Mouse (Mus musculus) midbrain, embryonic 16.5 days (tissue): ENCODE data around the gene Ripor2. TPM values are rescaled to one million over a fixed set of nuclear protein-coding genes. Genes with fewer than 3 reads are reported as not detected.

Experiments
- ATAC-seq: fragments of 200-750 bp; cut with Nextera tagmentation; 2 replicates; pipeline ENCODE4 v1.8.0; 2017; ENCODE audit warnings: moderate TSS enrichment
- H3K27ac ChIP-seq: fragments of 300-500 bp; sonication (generic); 2 replicates; pipeline ENCODE4 v1.5.1; 2014; ENCODE audit warnings: mild to moderate bottlenecking, low read length, mixed read lengths
- H3K27me3 ChIP-seq: fragments of 300-500 bp; sonication (generic); 2 replicates; pipeline ENCODE4 v1.6.1; 2014; ENCODE audit warnings: low read depth, low read length, mixed read lengths; ENCODE audit not compliant: control insufficient read depth, insufficient read depth
- H3K36me3 ChIP-seq: fragments of 300-500 bp; sonication (generic); 2 replicates; pipeline ENCODE4 v1.6.1; 2014; ENCODE audit warnings: mild to moderate bottlenecking, low read length, moderate library complexity, mixed read lengths; ENCODE audit not compliant: control insufficient read depth, insufficient read depth
- H3K4me1 ChIP-seq: fragments of 300-500 bp; sonication (generic); 2 replicates; pipeline ENCODE4 v1.6.1; 2014; ENCODE audit warnings: mild to moderate bottlenecking, low read length, mixed read lengths; ENCODE audit not compliant: control insufficient read depth, insufficient read depth
- H3K4me2 ChIP-seq: fragments of 300-500 bp; sonication (generic); 2 replicates; pipeline ENCODE4 v1.6.1; 2014; ENCODE audit warnings: mild to moderate bottlenecking, low read length, mixed read lengths
- H3K4me3 ChIP-seq: fragments of 300-500 bp; sonication (generic); 2 replicates; pipeline ENCODE4 v1.5.1; 2014; ENCODE audit warnings: low read depth, mild to moderate bottlenecking, low read length, moderate library complexity, mixed read lengths
- H3K9ac ChIP-seq: fragments of 300-500 bp; sonication (generic); 2 replicates; pipeline ENCODE4 v1.6.1; 2014; ENCODE audit warnings: low read depth, low read length, mixed read lengths
- H3K9me3 ChIP-seq: fragments of 300-500 bp; sonication (generic); replicated peaks from 2 replicates; pipeline ENCODE4 v1.6.1; 2014; ENCODE audit warnings: mild to moderate bottlenecking, low read length, mixed read lengths; ENCODE audit not compliant: control insufficient read depth, poor library complexity, severe bottlenecking
- WGBS: fragments of 180-500 bp; shearing (Covaris S2); extraction: QIAGEN DNeasy Blood & Tissue Kit; methylation state at CpG from one replicate; pipeline ENCODE4 v1.1.7; 2014; 5-methylcytosine and 5-hydroxymethylcytosine counted together
- polyA plus RNA-seq: library from polyadenylated mRNA; unstranded; fragments of >200 nt; fragmentation: Nextera tagmentation; extraction: Ambion mirVana; gene quantifications from 2 replicates; pipeline ENCODE4 v1.2.1, GENCODE M21; 2015

Ripor2 gene
- polyA plus RNA-seq, 1 experiment from 2014 or later: 33.8 TPM

DNA sequence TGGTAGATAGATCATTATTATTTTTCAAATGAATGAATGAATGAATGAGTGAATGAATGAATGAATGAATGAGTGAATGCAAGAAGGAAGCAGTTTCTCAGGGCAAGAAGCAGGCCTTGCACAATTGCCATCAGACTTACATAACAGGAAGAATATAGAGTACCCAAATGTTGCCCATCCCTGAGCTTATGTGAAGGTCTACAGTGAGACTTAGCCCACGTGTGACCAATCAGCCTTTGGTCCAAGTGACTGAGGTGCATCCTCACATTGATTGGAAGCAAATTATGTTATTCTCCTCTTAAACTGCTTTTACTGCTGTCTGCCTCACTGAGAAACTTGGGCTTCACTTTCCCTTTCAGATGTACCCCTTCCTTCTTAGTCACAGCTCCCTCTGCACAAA lies 26.7 kb downstream of the Ripor2 start:
- Histone ChIP-seq H3K27me3 (no peaks in the 10 kb centered on the region), H3K36me3 (no peaks in the 10 kb centered on the region), H3K9me3 (no peaks in the 10 kb centered on the region), H3K27ac (no peak overlapping the region), H3K9ac (no peak overlapping the region), H3K4me1 (peaks cover 7% of the 10 kb centered on the region), H3K4me2 (no peak overlapping the region), H3K4me3 (no peak overlapping the region)
- ATAC-seq: no peak
- WGBS: 76% methylated on average over 1 of the region's 1 CpGs

DNA sequence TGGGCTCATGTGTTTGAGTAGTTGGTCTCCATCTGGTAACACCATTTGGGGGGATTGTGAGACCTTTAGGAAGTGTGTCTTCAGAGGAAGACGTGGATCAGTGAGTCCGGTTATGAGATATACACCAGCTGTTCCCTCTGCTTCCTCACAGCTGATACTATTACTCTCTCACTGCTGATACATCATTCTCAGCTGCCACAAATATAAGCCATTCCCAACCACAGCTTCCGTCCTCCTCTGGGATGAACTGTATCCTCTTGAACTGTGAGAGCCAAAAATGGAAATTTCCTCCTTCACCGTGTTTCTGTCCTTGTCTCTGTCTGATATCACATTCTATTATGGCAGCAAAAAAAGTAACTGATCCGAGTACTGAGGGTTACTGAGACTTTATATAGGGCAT lies 28.9 kb downstream of the Ripor2 start:
- no peaks in the 10 kb centered on the region; the same call in 1 of the 2 replicates for H3K4me1 ChIP-seq
- no peaks in the 10 kb centered on the region for H3K36me3 ChIP-seq
- WGBS: 88% methylated on average over 5 of the region's 5 CpGs
- H3K9me3 ChIP-seq: no peaks in the 10 kb centered on the region
- H3K9ac ChIP-seq: no peak overlapping the region
- ATAC-seq: no peak
- H3K4me3 ChIP-seq: no peak overlapping the region
- no peak overlapping the region for H3K27ac ChIP-seq
- H3K4me2 ChIP-seq: no peak overlapping the region
- no peaks in the 10 kb centered on the region for H3K27me3 ChIP-seq

DNA sequence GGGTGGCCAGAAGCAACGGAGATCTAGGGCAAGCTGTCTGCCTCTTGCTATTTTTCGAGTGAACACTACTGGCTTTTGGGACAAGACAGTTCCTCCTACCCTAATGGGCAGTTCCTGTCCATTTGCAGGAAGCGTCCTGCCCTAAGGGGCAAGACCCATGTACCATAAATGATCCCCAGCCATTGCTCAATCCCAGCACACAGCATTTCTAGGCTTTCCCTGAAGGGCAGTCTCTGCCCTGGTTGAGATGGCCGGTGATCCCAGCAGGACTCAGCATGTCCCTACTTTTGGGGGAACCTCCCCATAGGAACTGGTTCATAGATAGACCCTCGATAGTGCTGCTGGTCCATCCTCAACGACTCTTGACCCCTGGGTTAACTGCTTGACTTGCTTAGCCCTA lies 31.0 kb downstream of the Ripor2 start:
- Histone ChIP-seq H3K36me3 (no peaks in the 10 kb centered on the region), H3K4me3 (no peak overlapping the region), H3K9ac (no peak overlapping the region), H3K27ac (no peak overlapping the region), H3K4me2 (no peak overlapping the region), H3K27me3 (no peaks in the 10 kb centered on the region), H3K4me1 (peaks cover 8% of the 10 kb centered on the region), H3K9me3 (no peaks in the 10 kb centered on the region)
- 90% methylated on average over 6 of the region's 6 CpGs for WGBS
- no peak for ATAC-seq

DNA sequence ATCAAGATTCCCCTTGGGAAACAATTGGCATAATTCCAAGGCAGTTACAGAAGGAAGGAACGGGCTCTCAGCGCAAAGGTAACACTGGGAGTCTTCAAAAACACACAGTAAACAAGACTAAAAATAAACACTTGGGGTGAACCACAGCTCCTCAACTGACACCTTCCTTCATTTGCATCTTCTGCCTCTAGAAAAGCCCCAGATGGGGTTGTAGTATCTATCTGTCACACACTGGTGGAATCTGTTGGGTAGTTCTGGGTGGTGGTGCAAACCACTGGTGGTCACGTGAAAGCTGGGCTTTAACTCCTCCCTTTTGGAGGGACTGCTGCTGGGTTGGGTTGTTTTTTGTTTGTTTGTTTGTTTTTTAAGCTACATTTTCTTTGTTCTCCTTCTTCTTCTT lies 31.4 kb downstream of the Ripor2 start:
- peaks cover 8% of the 10 kb centered on the region for H3K4me1 ChIP-seq
- no peaks in the 10 kb centered on the region for H3K27me3 ChIP-seq
- 90% methylated on average over 3 of the region's 3 CpGs for WGBS
- no peak overlapping the region for H3K4me2 ChIP-seq
- no peak overlapping the region for H3K9ac ChIP-seq
- no peak overlapping the region for H3K4me3 ChIP-seq
- H3K36me3 ChIP-seq: no peaks in the 10 kb centered on the region
- H3K27ac ChIP-seq: no peak overlapping the region
- ATAC-seq: no peak
- H3K9me3 ChIP-seq: no peaks in the 10 kb centered on the region

DNA sequence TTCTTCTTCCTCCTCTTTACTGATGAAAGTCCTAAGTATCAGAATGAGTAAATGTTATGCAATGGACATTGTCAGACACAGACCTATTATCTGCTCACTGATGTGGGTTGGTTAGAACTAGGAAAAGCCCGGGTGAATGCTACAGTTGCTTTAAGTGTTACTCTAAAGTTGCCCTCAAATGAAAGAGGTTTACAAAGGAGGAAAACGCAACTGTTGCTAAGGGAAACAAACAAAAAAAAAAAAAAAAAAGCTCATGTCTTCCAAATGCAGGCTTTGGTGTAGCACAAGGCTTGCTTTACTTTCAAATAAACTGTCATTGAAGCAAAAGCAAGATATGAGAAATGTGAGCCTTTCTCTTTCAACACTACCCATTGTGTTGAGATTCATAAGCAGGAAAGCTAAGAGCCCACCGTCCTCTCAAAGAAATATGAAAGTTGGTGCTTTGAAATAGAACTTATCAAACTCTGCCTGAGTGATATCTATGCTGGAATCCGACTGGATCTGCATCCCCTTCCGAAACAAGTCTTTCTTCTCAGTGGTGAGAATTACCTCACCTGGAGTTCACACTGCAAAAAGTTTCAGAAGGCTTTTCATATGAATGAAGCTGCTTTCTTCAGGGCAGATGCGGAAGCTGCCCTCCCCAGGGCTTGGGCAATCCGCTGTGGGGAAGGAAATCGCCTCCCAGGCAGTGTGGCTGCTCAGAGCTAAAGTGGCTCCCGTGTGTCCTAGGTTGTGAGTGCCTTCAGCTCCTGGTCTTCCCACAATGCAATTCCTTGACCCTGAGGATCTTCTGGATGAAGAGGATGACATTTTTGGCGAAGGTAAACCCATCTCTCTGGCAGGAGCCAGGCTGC lies 32.2 kb downstream of the Ripor2 start:
- Histone ChIP-seq H3K9me3 (no peaks in the 10 kb centered on the region), H3K4me3 (no peak overlapping the region), H3K4me1 (peaks cover 8% of the 10 kb centered on the region), H3K9ac (no peak overlapping the region), H3K27me3 (no peaks in the 10 kb centered on the region), H3K4me2 (no peak overlapping the region), H3K36me3 (no peaks in the 10 kb centered on the region), H3K27ac (no peak overlapping the region)
- no peak for ATAC-seq
- WGBS: 67% methylated on average over 10 of the region's 10 CpGs

DNA sequence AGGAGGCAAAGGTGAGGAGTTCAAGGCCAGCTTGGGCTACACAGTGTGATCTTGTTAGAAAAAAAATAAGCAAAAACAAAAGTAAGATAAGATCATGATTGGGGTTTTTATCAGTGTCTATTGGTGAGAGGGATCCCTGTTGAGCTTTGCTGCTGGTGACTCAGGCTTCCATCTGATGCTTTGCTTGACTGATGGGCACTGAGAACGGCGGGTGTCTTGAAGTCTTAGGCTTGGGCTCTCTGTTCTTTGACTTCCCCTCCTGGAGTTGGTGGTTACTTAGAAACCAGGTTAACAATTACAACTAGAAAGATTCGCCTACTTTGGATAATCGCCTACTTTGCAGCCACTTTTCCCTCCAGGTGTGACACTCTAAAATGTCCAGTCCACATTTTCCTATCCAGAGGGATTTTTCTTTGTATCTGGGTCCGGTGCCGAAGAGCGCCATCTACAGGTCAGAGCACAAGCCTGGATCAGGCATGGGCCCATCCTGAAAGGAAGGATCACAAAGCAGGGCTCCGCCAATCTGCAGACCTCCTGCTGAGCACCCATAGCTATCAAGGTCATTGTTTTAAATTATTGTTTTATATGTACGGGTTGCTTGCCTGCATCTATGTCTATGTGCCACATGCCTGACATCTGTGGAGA lies 34.1 kb downstream of the Ripor2 start:
- no peak overlapping the region for H3K27ac ChIP-seq
- no peak overlapping the region for H3K4me3 ChIP-seq
- H3K36me3 ChIP-seq: no peaks in the 10 kb centered on the region
- H3K9ac ChIP-seq: no peak overlapping the region
- no peak overlapping the region for H3K4me2 ChIP-seq
- H3K27me3 ChIP-seq: no peaks in the 10 kb centered on the region
- peaks cover 8% of the 10 kb centered on the region for H3K4me1 ChIP-seq
- no peaks in the 10 kb centered on the region for H3K9me3 ChIP-seq
- ATAC-seq: no peak
- 56% methylated on average over 9 of the region's 9 CpGs for WGBS

DNA sequence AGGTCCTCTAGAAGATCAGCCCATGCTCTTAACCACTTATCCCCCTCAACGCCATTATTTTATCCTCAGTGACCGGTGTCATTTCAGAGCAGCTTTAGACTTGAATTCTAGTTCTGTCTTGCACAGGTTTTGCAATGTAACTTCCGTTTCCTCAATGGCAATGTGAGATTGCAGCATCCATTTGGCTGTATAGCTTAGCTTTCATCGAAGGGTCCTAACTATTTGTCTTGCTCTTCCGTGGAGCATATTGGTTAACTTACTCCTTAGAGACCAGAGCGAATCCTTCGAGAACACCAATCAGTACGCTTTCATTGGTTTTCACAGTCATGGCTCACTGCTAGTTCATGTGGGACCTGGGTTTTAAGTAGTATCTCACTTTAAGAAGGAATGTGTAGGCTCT lies 34.7 kb downstream of the Ripor2 start:
- H3K9ac ChIP-seq: no peak overlapping the region
- no peak overlapping the region for H3K4me2 ChIP-seq
- no peaks in the 10 kb centered on the region for H3K36me3 ChIP-seq
- H3K4me3 ChIP-seq: no peak overlapping the region
- H3K27me3 ChIP-seq: no peaks in the 10 kb centered on the region
- 91% methylated on average over 8 of the region's 8 CpGs for WGBS
- no peak overlapping the region for H3K27ac ChIP-seq
- no peaks in the 10 kb centered on the region for H3K9me3 ChIP-seq
- no peak for ATAC-seq
- peaks cover 8% of the 10 kb centered on the region for H3K4me1 ChIP-seq

DNA sequence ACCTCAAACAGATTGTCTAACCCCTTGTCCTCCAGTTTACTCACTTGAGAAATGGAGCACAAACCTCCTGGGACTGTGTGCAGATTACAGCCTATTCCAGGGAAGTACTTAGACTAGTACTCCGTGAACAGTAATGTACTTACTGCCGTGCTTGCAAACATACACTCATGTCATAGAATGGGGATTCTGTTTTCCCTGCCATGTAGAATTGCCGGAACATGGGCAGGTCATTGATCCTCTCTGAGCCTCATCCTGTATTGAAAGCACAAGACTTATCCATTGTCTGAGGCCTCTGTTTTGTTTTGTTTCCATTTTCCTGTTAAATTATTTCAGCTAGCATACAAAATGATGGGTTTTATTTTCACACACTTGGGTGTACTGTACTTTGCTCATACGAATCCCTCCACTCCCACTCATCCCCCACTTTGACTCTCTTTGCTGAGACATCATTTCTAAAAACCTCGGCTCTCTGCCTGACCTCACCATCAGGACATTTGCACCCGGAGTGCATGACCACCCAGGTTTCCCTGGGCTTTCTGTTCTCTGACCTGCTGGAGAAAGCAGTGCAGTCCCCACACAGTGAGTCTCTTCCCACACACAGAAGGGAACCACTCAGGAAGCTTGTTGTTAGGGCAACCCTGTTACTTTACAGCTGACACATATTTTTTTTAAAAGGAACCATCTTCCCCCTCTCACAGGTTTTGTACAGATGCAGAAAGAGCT lies 35.2 kb downstream of the Ripor2 start:
- Histone ChIP-seq H3K4me3 (no peak overlapping the region), H3K9ac (no peak overlapping the region), H3K27me3 (no peaks in the 10 kb centered on the region), H3K27ac (no peak overlapping the region), H3K9me3 (no peaks in the 10 kb centered on the region), H3K36me3 (no peaks in the 10 kb centered on the region), H3K4me1 (peaks cover 8% of the 10 kb centered on the region), H3K4me2 (no peak overlapping the region)
- WGBS: 51% methylated on average over 6 of the region's 6 CpGs
- ATAC-seq: no peak

DNA sequence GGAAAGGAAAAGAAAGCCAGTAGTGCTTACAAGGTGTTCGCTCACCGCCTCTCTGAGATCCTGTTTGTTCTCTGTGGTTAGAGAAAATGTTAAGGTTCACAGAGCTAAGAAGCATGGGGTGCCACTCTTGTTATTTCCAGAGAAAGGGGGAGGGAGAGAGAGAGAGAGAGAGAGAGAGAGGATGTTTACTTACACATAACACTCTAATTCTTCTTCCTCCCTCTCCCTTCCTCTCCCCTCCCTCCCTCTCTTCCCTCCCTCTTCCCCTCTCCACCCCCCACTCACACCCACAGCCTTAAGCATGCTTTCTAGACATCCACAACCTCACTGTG lies 35.8 kb downstream of the Ripor2 start:
- Histone ChIP-seq H3K4me1 (peaks cover 8% of the 10 kb centered on the region), H3K4me2 (no peak overlapping the region), H3K9me3 (no peaks in the 10 kb centered on the region), H3K27ac (no peak overlapping the region), H3K4me3 (no peak overlapping the region), H3K27me3 (no peaks in the 10 kb centered on the region), H3K9ac (no peak overlapping the region), H3K36me3 (no peaks in the 10 kb centered on the region)
- no peak for ATAC-seq
- 60% methylated on average over 2 of the region's 2 CpGs for WGBS
